Comparison of ENCODE assay signal across 7 mouse cellular contexts in genomic region chr6:124661995-124662394, GRCm38 (mm10). TPM values are rescaled to one million over a fixed set of nuclear protein-coding genes. Genes with fewer than 3 reads are reported as not detected.
DNase-seq lines count a peak whose midpoint lies in the region; ATAC-seq lines count a peak whose summit lies in the region.

No protein-coding gene starts in this region.

- no peaks in the 10 kb centered on the region for H3K36me3 ChIP-seq in lung, embryonic 16.5 days (ENCODE audit: control insufficient read depth, insufficient read depth, low read length)
- H3K36me3 ChIP-seq in forebrain, embryonic 11.5 days (ENCODE audit: control insufficient read depth, insufficient read depth, low read length): no peaks in the 10 kb centered on the region
- H3K36me3 ChIP-seq in limb, embryonic 13.5 days: no peaks in the 10 kb centered on the region
- H3K36me3 ChIP-seq in stomach, embryonic 14.5 days (ENCODE audit: control insufficient read depth, insufficient read depth, low read length): no peaks in the 10 kb centered on the region

- H3K27ac ChIP-seq in lung, embryonic 16.5 days (ENCODE audit: low read length): peak overlapping the region; percentile 79
- no peak overlapping the region; the same call in 1 of the 2 replicates for H3K27ac ChIP-seq in forebrain, embryonic 11.5 days (ENCODE audit: low read depth, low read length)
- peak overlapping the region; percentile 72 for H3K27ac ChIP-seq in limb, embryonic 13.5 days
- H3K27ac ChIP-seq in stomach, embryonic 14.5 days (ENCODE audit: low read length): peak overlapping the region; percentile 48; the same call in 1 of the 2 replicates

- H3K4me1 ChIP-seq in lung, embryonic 16.5 days (replicated peaks; ENCODE audit: control insufficient read depth, insufficient read depth, low read length): peaks cover 4% of the 10 kb centered on the region; the same call in 1 of the 2 replicates
- H3K4me1 ChIP-seq in forebrain, embryonic 11.5 days (replicated peaks; ENCODE audit: control insufficient read depth, insufficient read depth, low read length): 0 out of 2 replicates have a peak, but pooled peaks cover 2% of the 10 kb centered on the region
- peaks cover 17% of the 10 kb centered on the region for H3K4me1 ChIP-seq in limb, embryonic 13.5 days
- H3K4me1 ChIP-seq in stomach, embryonic 14.5 days (ENCODE audit: control insufficient read depth, insufficient read depth, low read length): no peaks in the 10 kb centered on the region

- WGBS in lung, embryonic 16.5 days: 27% methylated on average over 6 of the region's 6 CpGs
- WGBS in forebrain, embryonic 11.5 days: 34% methylated on average over 6 of the region's 6 CpGs
- 26% methylated on average over 6 of the region's 6 CpGs for WGBS in limb, embryonic 13.5 days
- 30% methylated on average over 6 of the region's 6 CpGs for WGBS in stomach, embryonic 14.5 days

- DNase-seq in lung, postnatal 25 days (ENCODE audit: low spot score): no peak
- no peak for DNase-seq in forebrain, embryonic 11.5 days (ENCODE audit: low spot score)
- no peak for DNase-seq in thymus, postnatal 36 days
- DNase-seq in layer of hippocampus, adult 8-10 months (ENCODE audit: low spot score in 2 of 2): no peak

- H3K9me3 ChIP-seq in lung, embryonic 16.5 days (ENCODE audit: control insufficient read depth, low read length): no peaks in the 10 kb centered on the region
- H3K9me3 ChIP-seq in forebrain, embryonic 11.5 days (ENCODE audit: control insufficient read depth, low read length): no peaks in the 10 kb centered on the region
- H3K9me3 ChIP-seq in limb, embryonic 13.5 days: no peaks in the 10 kb centered on the region
- H3K9me3 ChIP-seq in stomach, embryonic 14.5 days (ENCODE audit: control insufficient read depth, low read depth, low read length): no peaks in the 10 kb centered on the region

- ATAC-seq in lung, embryonic 16.5 days (ENCODE audit: low read depth): no peak
- ATAC-seq in forebrain, embryonic 11.5 days (replicated peaks; ENCODE audit: low FRiP score): no peak
- no peak for ATAC-seq in limb, embryonic 13.5 days (ENCODE audit: low FRiP score, low read depth)
- ATAC-seq in stomach, embryonic 14.5 days (ENCODE audit: insufficient number of reproducible peaks, insufficient read depth, low FRiP score, low read depth): no peak

- H3K4me3 ChIP-seq in lung, embryonic 16.5 days (ENCODE audit: low read length): peak overlapping the region; percentile 81
- peak overlapping the region; percentile 59 for H3K4me3 ChIP-seq in forebrain, embryonic 11.5 days (ENCODE audit: low read depth, low read length)
- peak overlapping the region; percentile 70 for H3K4me3 ChIP-seq in limb, embryonic 13.5 days
- peak overlapping the region; percentile 63 for H3K4me3 ChIP-seq in stomach, embryonic 14.5 days (ENCODE audit: low read depth, low read length)

- H3K4me2 ChIP-seq in lung, embryonic 16.5 days (ENCODE audit: low read depth, low read length): peak overlapping the region; percentile 56
- H3K4me2 ChIP-seq in forebrain, embryonic 11.5 days (ENCODE audit: low read depth, low read length, severe bottlenecking): peak overlapping the region; percentile 60
- peak overlapping the region; percentile 85 for H3K4me2 ChIP-seq in limb, embryonic 13.5 days (replicated peaks)
- peak overlapping the region; percentile 49 for H3K4me2 ChIP-seq in stomach, embryonic 14.5 days (replicated peaks; ENCODE audit: low read depth, low read length)

- H3K27me3 ChIP-seq in lung, embryonic 16.5 days (ENCODE audit: control insufficient read depth, insufficient read depth, low read depth, low read length): no peaks in the 10 kb centered on the region
- no peaks in the 10 kb centered on the region for H3K27me3 ChIP-seq in forebrain, embryonic 11.5 days (ENCODE audit: control insufficient read depth, insufficient read depth, low read length)
- H3K27me3 ChIP-seq in limb, embryonic 13.5 days: no peaks in the 10 kb centered on the region
- no peaks in the 10 kb centered on the region for H3K27me3 ChIP-seq in stomach, embryonic 14.5 days (ENCODE audit: control insufficient read depth, insufficient read depth, low read length)

- H3K9ac ChIP-seq in lung, embryonic 16.5 days (ENCODE audit: low read length): peak overlapping the region; percentile 70
- H3K9ac ChIP-seq in forebrain, embryonic 11.5 days (ENCODE audit: low read length): peak overlapping the region; percentile 56
- H3K9ac ChIP-seq in limb, embryonic 13.5 days: peak overlapping the region; percentile 65
- H3K9ac ChIP-seq in stomach, embryonic 14.5 days (replicated peaks; ENCODE audit: low read depth, low read length): peak overlapping the region; percentile 40; the same call in 1 of the 2 replicates

RNA-seq across cellular contexts. Expression of gene Lpcat3, which starts 0.8 kb away (rescaled TPM):
- 60.9 and 61.9 TPM in 2 replicates for polyA plus RNA-seq in lung, embryonic 16.5 days (2015; fragmentation: Nextera tagmentation; extraction: Ambion mirVana)
- 34.3 and 35.5 TPM in 2 replicates for polyA plus RNA-seq in forebrain, embryonic 11.5 days (2014; fragmentation: Nextera tagmentation; extraction: Ambion mirVana)
- 56.4 and 57.0 TPM in 2 replicates for polyA plus RNA-seq in limb, embryonic 13.5 days (2015; fragmentation: Nextera tagmentation; extraction: Ambion mirVana)
- polyA plus RNA-seq in stomach, embryonic 14.5 days (2014; fragmentation: Nextera tagmentation; extraction: Ambion mirVana): 58.6 and 60.0 TPM in 2 replicates
- total RNA-seq in layer of hippocampus, adult 8-10 months (2022): 10 to 100 TPM; 24.1 to 38.4 (median 31.4) TPM

RNA-seq across cellular contexts. Expression of gene C1s2, which starts 26.1 kb away (rescaled TPM):
- 0.08 TPM in 1 of 2 replicates, not detected in the other for polyA plus RNA-seq in lung, embryonic 16.5 days (2015; fragmentation: Nextera tagmentation; extraction: Ambion mirVana)
- not detected in 2 replicates for polyA plus RNA-seq in forebrain, embryonic 11.5 days (2014; fragmentation: Nextera tagmentation; extraction: Ambion mirVana)
- 0.24 TPM in 1 of 2 replicates, not detected in the other for polyA plus RNA-seq in limb, embryonic 13.5 days (2015; fragmentation: Nextera tagmentation; extraction: Ambion mirVana)
- polyA plus RNA-seq in stomach, embryonic 14.5 days (2014; fragmentation: Nextera tagmentation; extraction: Ambion mirVana): not detected in 2 replicates
- total RNA-seq in layer of hippocampus, adult 8-10 months (2022): under 1 TPM; 0.23 to 0.68 (median 0.44) TPM

RNA-seq across cellular contexts. Expression of gene Emg1, which starts 50.0 kb away (rescaled TPM):
- polyA plus RNA-seq in lung, embryonic 16.5 days (2015; fragmentation: Nextera tagmentation; extraction: Ambion mirVana): 188 and 192 TPM in 2 replicates
- 227 and 228 TPM in 2 replicates for polyA plus RNA-seq in forebrain, embryonic 11.5 days (2014; fragmentation: Nextera tagmentation; extraction: Ambion mirVana)
- polyA plus RNA-seq in limb, embryonic 13.5 days (2015; fragmentation: Nextera tagmentation; extraction: Ambion mirVana): 190 and 201 TPM in 2 replicates
- 201 and 205 TPM in 2 replicates for polyA plus RNA-seq in stomach, embryonic 14.5 days (2014; fragmentation: Nextera tagmentation; extraction: Ambion mirVana)
- 10 to 100 TPM; 50.1 to 57.2 (median 52.5) TPM for total RNA-seq in layer of hippocampus, adult 8-10 months (2022)

RNA-seq across cellular contexts. Expression of gene Phb2, which starts 50.1 kb away (rescaled TPM):
- 254 and 278 TPM in 2 replicates for polyA plus RNA-seq in lung, embryonic 16.5 days (2015; fragmentation: Nextera tagmentation; extraction: Ambion mirVana)
- 376 and 404 TPM in 2 replicates for polyA plus RNA-seq in forebrain, embryonic 11.5 days (2014; fragmentation: Nextera tagmentation; extraction: Ambion mirVana)
- polyA plus RNA-seq in limb, embryonic 13.5 days (2015; fragmentation: Nextera tagmentation; extraction: Ambion mirVana): 324 and 325 TPM in 2 replicates
- polyA plus RNA-seq in stomach, embryonic 14.5 days (2014; fragmentation: Nextera tagmentation; extraction: Ambion mirVana): 290 and 305 TPM in 2 replicates
- total RNA-seq in layer of hippocampus, adult 8-10 months (2022): 100 to 1,000 TPM; 118 to 123 (median 120) TPM
